Mouse (Mus musculus): ENCODE measurements around the gene Jph3. TPM values are rescaled to one million over a fixed set of nuclear protein-coding genes. Genes with fewer than 3 reads are reported as not detected.
A peak's percentile ranks its signal among the peaks of the same experiment; 100 is the strongest.

Gene Jph3
- total and polyA plus RNA-seq, 2 experiments from 2014 or later, result 70.2 to 110 TPM

- peak; percentile 84 for ATAC-seq (ENCODE audit: low FRiP score)
- WGBS, result 21% methylated on average over 19 of the region's 19 CpGs
- peak overlapping the region; percentile 38 for H3K4me2 ChIP-seq (ENCODE audit: low read depth, low read length, poor library complexity, severe bottlenecking)
- no peaks in the 10 kb centered on the region for H3K27me3 ChIP-seq (ENCODE audit: insufficient read depth, low read length)
- H3K4me1 ChIP-seq (ENCODE audit: insufficient read depth, low read length), result peaks cover 6% of the 10 kb centered on the region
- H3K4me3 ChIP-seq (ENCODE audit: low read depth, low read length), result no peak overlapping the region
- TF ChIP-seq CTCF (IDR thresholded peaks at IDR 0.05), result no peak
- peak; percentile 75 for DNase-seq (ENCODE audit: low spot score)
- peak overlapping the region; percentile 46 for H3K9ac ChIP-seq (replicated peaks; ENCODE audit: low read length, poor library complexity, severe bottlenecking)
- H3K9me3 ChIP-seq (ENCODE audit: low read length), result no peaks in the 10 kb centered on the region
- 0 out of 2 replicates have a peak, but pooled peaks cover 5% of the 10 kb centered on the region for H3K36me3 ChIP-seq (ENCODE audit: insufficient read depth, low read length)
- H3K27ac ChIP-seq (ENCODE audit: low read depth, low read length), result peak overlapping the region; percentile 67
These were observed 41.7 kb downstream of the Jph3 start for GRCm38 (mm10) chr8:121770845-121771752.

- Histone ChIP-seq H3K4me3 (ENCODE audit: low read depth, low read length) (no peak overlapping the region), H3K9me3 (ENCODE audit: low read length) (no peaks in the 10 kb centered on the region), H3K27me3 (ENCODE audit: insufficient read depth, low read length) (no peaks in the 10 kb centered on the region), H3K9ac (replicated peaks; ENCODE audit: low read length, poor library complexity, severe bottlenecking) (no peak overlapping the region), H3K4me1 (ENCODE audit: insufficient read depth, low read length) (peaks cover 6% of the 10 kb centered on the region), H3K27ac (ENCODE audit: low read depth, low read length) (no peak overlapping the region), H3K36me3 (ENCODE audit: insufficient read depth, low read length) (no peaks in the 10 kb centered on the region), H3K4me2 (ENCODE audit: low read depth, low read length, poor library complexity, severe bottlenecking) (no peak overlapping the region)
- DNase-seq (ENCODE audit: low spot score), result no peak
- ATAC-seq (ENCODE audit: low FRiP score), result no peak
- WGBS, result 90% methylated on average over 12 of the region's 12 CpGs
- no peak for TF ChIP-seq CTCF (IDR thresholded peaks at IDR 0.05)
These were observed 44.5 kb downstream of the Jph3 start for GRCm38 (mm10) chr8:121773876-121774275.

- H3K9ac ChIP-seq (replicated peaks; ENCODE audit: low read length, poor library complexity, severe bottlenecking), result no peak overlapping the region
- DNase-seq (ENCODE audit: low spot score) (no peak), ATAC-seq (ENCODE audit: low FRiP score) (no peak)
- no peak overlapping the region for H3K4me3 ChIP-seq (ENCODE audit: low read depth, low read length)
- H3K4me2 ChIP-seq (ENCODE audit: low read depth, low read length, poor library complexity, severe bottlenecking), result no peak overlapping the region
- H3K9me3 ChIP-seq (ENCODE audit: low read length), result no peaks in the 10 kb centered on the region
- no peaks in the 10 kb centered on the region for H3K27me3 ChIP-seq (ENCODE audit: insufficient read depth, low read length)
- no peaks in the 10 kb centered on the region for H3K4me1 ChIP-seq (ENCODE audit: insufficient read depth, low read length)
- WGBS, result 71% methylated on average over 5 of the region's 5 CpGs
- no peak for TF ChIP-seq CTCF (IDR thresholded peaks at IDR 0.05)
- no peak overlapping the region for H3K27ac ChIP-seq (ENCODE audit: low read depth, low read length)
- H3K36me3 ChIP-seq (ENCODE audit: insufficient read depth, low read length), result peaks cover 14% of the 10 kb centered on the region; the same call in 1 of the 2 replicates
These were observed 53.1 kb downstream of the Jph3 start for GRCm38 (mm10) chr8:121782493-121782892.

- ATAC-seq (ENCODE audit: low FRiP score) (no peak), DNase-seq (ENCODE audit: low spot score) (no peak)
- whole genome bisulfite sequencing, result 57% methylated on average over 10 of the region's 10 CpGs
- TF ChIP-seq CTCF (IDR thresholded peaks at IDR 0.05), result no peak
- Histone ChIP-seq H3K4me1 (ENCODE audit: insufficient read depth, low read length) (no peaks in the 10 kb centered on the region), H3K36me3 (ENCODE audit: insufficient read depth, low read length) (peaks cover 21% of the 10 kb centered on the region), H3K27ac (ENCODE audit: low read depth, low read length) (no peak overlapping the region), H3K27me3 (ENCODE audit: insufficient read depth, low read length) (no peaks in the 10 kb centered on the region), H3K4me2 (ENCODE audit: low read depth, low read length, poor library complexity, severe bottlenecking) (no peak overlapping the region), H3K9ac (replicated peaks; ENCODE audit: low read length, poor library complexity, severe bottlenecking) (no peak overlapping the region), H3K4me3 (ENCODE audit: low read depth, low read length) (no peak overlapping the region), H3K9me3 (ENCODE audit: low read length) (no peaks in the 10 kb centered on the region)
These were observed 57.1 kb downstream of the Jph3 start for GRCm38 (mm10) chr8:121786542-121786941.

- TF ChIP-seq CTCF (IDR thresholded peaks at IDR 0.05), result no peak
- DNase-seq (ENCODE audit: low spot score) (no peak), ATAC-seq (ENCODE audit: low FRiP score) (no peak)
- no peak overlapping the region for H3K4me3 ChIP-seq (ENCODE audit: low read depth, low read length)
- H3K36me3 ChIP-seq (ENCODE audit: insufficient read depth, low read length), result peaks cover 33% of the 10 kb centered on the region
- no peak overlapping the region for H3K27ac ChIP-seq (ENCODE audit: low read depth, low read length)
- no peaks in the 10 kb centered on the region for H3K27me3 ChIP-seq (ENCODE audit: insufficient read depth, low read length)
- H3K4me1 ChIP-seq (ENCODE audit: insufficient read depth, low read length), result no peaks in the 10 kb centered on the region
- 86% methylated on average over 8 of the region's 8 CpGs for WGBS
- H3K4me2 ChIP-seq (ENCODE audit: low read depth, low read length, poor library complexity, severe bottlenecking), result no peak overlapping the region
- no peak overlapping the region for H3K9ac ChIP-seq (replicated peaks; ENCODE audit: low read length, poor library complexity, severe bottlenecking)
- no peaks in the 10 kb centered on the region for H3K9me3 ChIP-seq (ENCODE audit: low read length)
These were observed 59.4 kb downstream of the Jph3 start for GRCm38 (mm10) chr8:121788786-121789185.

GRCm38 (mm10) chr8:121792159-121792558 is 62.7 kb downstream of the Jph3 start:
- Histone ChIP-seq H3K9me3 (ENCODE audit: low read length) (no peaks in the 10 kb centered on the region), H3K4me3 (ENCODE audit: low read depth, low read length) (no peak overlapping the region), H3K9ac (replicated peaks; ENCODE audit: low read length, poor library complexity, severe bottlenecking) (no peak overlapping the region), H3K27me3 (ENCODE audit: insufficient read depth, low read length) (no peaks in the 10 kb centered on the region), H3K36me3 (ENCODE audit: insufficient read depth, low read length) (peaks cover 38% of the 10 kb centered on the region), H3K27ac (ENCODE audit: low read depth, low read length) (no peak overlapping the region), H3K4me1 (ENCODE audit: insufficient read depth, low read length) (no peaks in the 10 kb centered on the region), H3K4me2 (ENCODE audit: low read depth, low read length, poor library complexity, severe bottlenecking) (no peak overlapping the region)
- ATAC-seq (ENCODE audit: low FRiP score) (no peak), DNase-seq (ENCODE audit: low spot score) (no peak)
- TF ChIP-seq CTCF (IDR thresholded peaks at IDR 0.05), result no peak
- WGBS, result 84% methylated on average over 7 of the region's 7 CpGs
